Mouse (Mus musculus): ENCODE data around the gene Serpina3c. TPM values are rescaled to one million over a fixed set of nuclear protein-coding genes. Genes with fewer than 3 reads are reported as not detected.

The Serpina3c gene
- polyA plus RNA-seq, 1 experiment from 2014 or later: 0.08 TPM

- Histone ChIP-seq H3K27me3 (ENCODE audit: insufficient read depth, low read length) (no peaks in the 10 kb centered on the region), H3K4me2 (ENCODE audit: low read length) (no peak overlapping the region), H3K36me3 (ENCODE audit: insufficient read depth, low read length) (no peaks in the 10 kb centered on the region), H3K9ac (ENCODE audit: low read depth, low read length) (no peak overlapping the region), H3K9me3 (replicated peaks; ENCODE audit: low read length) (no peaks in the 10 kb centered on the region), H3K27ac (no peak overlapping the region), H3K4me3 (replicated peaks; ENCODE audit: low read depth, low read length) (no peak overlapping the region), H3K4me1 (replicated peaks; ENCODE audit: insufficient read depth, low read length) (no peaks in the 10 kb centered on the region)
- ATAC-seq (replicated peaks; ENCODE audit: low FRiP score, low read depth): no peak
- no peak for TF ChIP-seq CTCF (IDR thresholded peaks at IDR 0.05; ENCODE audit: low read depth)
- whole genome bisulfite sequencing: 89% methylated on average over 1 of the region's 1 CpGs
- no peak for DNase-seq (ENCODE audit: low spot score)
Measured at GRCm38 (mm10) chr12:104141506-104141905, 12.2 kb downstream of the Serpina3c start.

GRCm38 (mm10) chr12:104140543-104141103, 13.0 kb downstream of the Serpina3c start:
- H3K36me3 ChIP-seq (ENCODE audit: insufficient read depth, low read length): no peaks in the 10 kb centered on the region
- 85% methylated on average over 4 of the region's 4 CpGs for WGBS
- no peak overlapping the region for H3K4me2 ChIP-seq (ENCODE audit: low read length)
- no peak overlapping the region for H3K9ac ChIP-seq (ENCODE audit: low read depth, low read length)
- TF ChIP-seq CTCF (IDR thresholded peaks at IDR 0.05; ENCODE audit: low read depth): no peak
- ATAC-seq (replicated peaks; ENCODE audit: low FRiP score, low read depth) (no peak), DNase-seq (ENCODE audit: low spot score) (no peak)
- H3K27me3 ChIP-seq (ENCODE audit: insufficient read depth, low read length): no peaks in the 10 kb centered on the region
- no peaks in the 10 kb centered on the region for H3K9me3 ChIP-seq (replicated peaks; ENCODE audit: low read length)
- no peak overlapping the region for H3K4me3 ChIP-seq (replicated peaks; ENCODE audit: low read depth, low read length)
- no peak overlapping the region for H3K27ac ChIP-seq
- no peaks in the 10 kb centered on the region for H3K4me1 ChIP-seq (replicated peaks; ENCODE audit: insufficient read depth, low read length)

GRCm38 (mm10) chr12:104138216-104138615, 15.5 kb downstream of the Serpina3c start:
- no peak for TF ChIP-seq CTCF (IDR thresholded peaks at IDR 0.05; ENCODE audit: low read depth)
- DNase-seq (ENCODE audit: low spot score): no peak

GRCm38 (mm10) chr12:104131041-104131440, 22.6 kb downstream of the Serpina3c start:
- Histone ChIP-seq H3K4me3 (replicated peaks; ENCODE audit: low read depth, low read length) (no peak overlapping the region), H3K9me3 (replicated peaks; ENCODE audit: low read length) (no peaks in the 10 kb centered on the region), H3K27ac (no peak overlapping the region), H3K27me3 (ENCODE audit: insufficient read depth, low read length) (no peaks in the 10 kb centered on the region), H3K4me1 (replicated peaks; ENCODE audit: insufficient read depth, low read length) (no peaks in the 10 kb centered on the region), H3K4me2 (ENCODE audit: low read length) (no peak overlapping the region), H3K36me3 (ENCODE audit: insufficient read depth, low read length) (no peaks in the 10 kb centered on the region), H3K9ac (ENCODE audit: low read depth, low read length) (no peak overlapping the region)
- DNase-seq (ENCODE audit: low spot score): no peak
- TF ChIP-seq CTCF (IDR thresholded peaks at IDR 0.05; ENCODE audit: low read depth): no peak
- ATAC-seq (replicated peaks; ENCODE audit: low FRiP score, low read depth): no peak

More at GRCm38 (mm10) chr12:104138216-104138615, 15.5 kb downstream of the Serpina3c start:
- no peaks in the 10 kb centered on the region for H3K9me3 ChIP-seq (replicated peaks; ENCODE audit: low read length)
- no peak overlapping the region for H3K9ac ChIP-seq (ENCODE audit: low read depth, low read length)
- no peak overlapping the region for H3K4me3 ChIP-seq (replicated peaks; ENCODE audit: low read depth, low read length)
- ATAC-seq (replicated peaks; ENCODE audit: low FRiP score, low read depth): no peak
- no peaks in the 10 kb centered on the region for H3K4me1 ChIP-seq (replicated peaks; ENCODE audit: insufficient read depth, low read length)
- H3K36me3 ChIP-seq (ENCODE audit: insufficient read depth, low read length): no peaks in the 10 kb centered on the region
- WGBS: 81% methylated on average over 2 of the region's 2 CpGs
- no peaks in the 10 kb centered on the region for H3K27me3 ChIP-seq (ENCODE audit: insufficient read depth, low read length)
- no peak overlapping the region for H3K4me2 ChIP-seq (ENCODE audit: low read length)
- H3K27ac ChIP-seq: no peak overlapping the region

- no peak within 1 kb of the TSS for H3K9ac ChIP-seq (ENCODE audit: low read depth, low read length)
- no peak for ATAC-seq (replicated peaks; ENCODE audit: low FRiP score, low read depth)
Measured at GRCm38 (mm10) chr12:104127696-104128095, 26.0 kb downstream of the Serpina3c start, which contains the start of gene Serpina3b. Serpina3b (plus strand) TSS chr12:104127996.

GRCm38 (mm10) chr12:104125021-104125560, 28.6 kb downstream of the Serpina3c start:
- no peak overlapping the region for H3K27ac ChIP-seq
- peak; percentile 8 for DNase-seq (ENCODE audit: low spot score)
- H3K9me3 ChIP-seq (replicated peaks; ENCODE audit: low read length): no peaks in the 10 kb centered on the region
- ATAC-seq (replicated peaks; ENCODE audit: low FRiP score, low read depth): no peak
- H3K27me3 ChIP-seq (ENCODE audit: insufficient read depth, low read length): no peaks in the 10 kb centered on the region
- H3K4me2 ChIP-seq (ENCODE audit: low read length): no peak overlapping the region
- H3K4me3 ChIP-seq (replicated peaks; ENCODE audit: low read depth, low read length): no peak overlapping the region
- no peak for TF ChIP-seq CTCF (IDR thresholded peaks at IDR 0.05; ENCODE audit: low read depth)
- H3K36me3 ChIP-seq (ENCODE audit: insufficient read depth, low read length): no peaks in the 10 kb centered on the region
- no peak overlapping the region for H3K9ac ChIP-seq (ENCODE audit: low read depth, low read length)
- no peaks in the 10 kb centered on the region for H3K4me1 ChIP-seq (replicated peaks; ENCODE audit: insufficient read depth, low read length)
- 54% methylated on average over 5 of the region's 5 CpGs for WGBS

More at GRCm38 (mm10) chr12:104127696-104128095, 26.0 kb downstream of the Serpina3c start, which contains the start of gene Serpina3b:
- Histone ChIP-seq H3K27me3 (ENCODE audit: insufficient read depth, low read length) (no peaks in the 10 kb centered on the region), H3K4me2 (ENCODE audit: low read length) (no peak within 1 kb of the TSS), H3K27ac (no peak within 1 kb of the TSS), H3K4me3 (replicated peaks; ENCODE audit: low read depth, low read length) (no peak within 1 kb of the TSS), H3K4me1 (replicated peaks; ENCODE audit: insufficient read depth, low read length) (no peaks in the 10 kb centered on the region), H3K9me3 (replicated peaks; ENCODE audit: low read length) (no peaks in the 10 kb centered on the region), H3K36me3 (ENCODE audit: insufficient read depth, low read length) (no peaks in the 10 kb centered on the region)
- TF ChIP-seq CTCF (IDR thresholded peaks at IDR 0.05; ENCODE audit: low read depth): no peak
- no peak for DNase-seq (ENCODE audit: low spot score)
- 70% methylated on average over 5 of the region's 5 CpGs for WGBS

Data from kidney, postnatal 0 days (tissue).